Mouse (Mus musculus): ENCODE data around the gene Fyco1. TPM values are rescaled to one million over a fixed set of nuclear protein-coding genes. Genes with fewer than 3 reads are reported as not detected.
"Not testable (repeated sequence)": the region's sequence is repeated elsewhere in the genome, so short reads cannot be mapped to it uniquely, and the experiment has no call there.

The Fyco1 gene
- total RNA-seq, 2 experiments from 2014 or later, result 12.6 to 21.4 TPM

- ATAC-seq (replicated peaks; ENCODE audit: low FRiP score, poor library complexity, severe bottlenecking), result no peak
These were observed 93.5 kb downstream of the Fyco1 start for GRCm38 (mm10) chr9:123758156-123758555.

GRCm38 (mm10) chr9:123757326-123757725 is 94.4 kb downstream of the Fyco1 start:
- no peak for ATAC-seq (replicated peaks; ENCODE audit: low FRiP score, poor library complexity, severe bottlenecking)

GRCm38 (mm10) chr9:123756752-123757151 is 94.9 kb downstream of the Fyco1 start:
- no peak for ATAC-seq (replicated peaks; ENCODE audit: low FRiP score, poor library complexity, severe bottlenecking)

- ATAC-seq (replicated peaks; ENCODE audit: low FRiP score, poor library complexity, severe bottlenecking), result no peak
These were observed 97.4 kb downstream of the Fyco1 start for GRCm38 (mm10) chr9:123754333-123754732.

GRCm38 (mm10) chr9:123749687-123750086 is 102.0 kb downstream of the Fyco1 start:
- not testable (repeated sequence) for ATAC-seq (replicated peaks; ENCODE audit: low FRiP score, poor library complexity, severe bottlenecking)

- ATAC-seq (replicated peaks; ENCODE audit: low FRiP score, poor library complexity, severe bottlenecking), result no peak
These were observed 110.9 kb downstream of the Fyco1 start for GRCm38 (mm10) chr9:123740799-123741198.

Other genes with a start within 250 kb of the Fyco1 start
- gene Slc6a20b, start 219.3 kb downstream of the Fyco1 start, total RNA-seq (2015; ENCODE audit: low replicate concordance), result 2.5 and 7.1 TPM in 2 replicates
- 3.4 and 5.1 TPM in 2 replicates for gene Slc6a20b, start 219.3 kb downstream of the Fyco1 start, total RNA-seq (2017; ENCODE audit: low replicate concordance)
- gene Ccr9, start 173.5 kb downstream of the Fyco1 start, total RNA-seq (2015; ENCODE audit: low replicate concordance), result 2.9 and 5.0 TPM in 2 replicates
- 1.0 and 1.4 TPM in 2 replicates for gene Ccr9, start 173.5 kb downstream of the Fyco1 start, total RNA-seq (2017; ENCODE audit: low replicate concordance)
- 133 and 154 TPM in 2 replicates for gene Slc6a20a, start 173.0 kb downstream of the Fyco1 start, total RNA-seq (2015; ENCODE audit: low replicate concordance)
- gene Slc6a20a, start 173.0 kb downstream of the Fyco1 start, total RNA-seq (2017; ENCODE audit: low replicate concordance), result 73.2 and 116 TPM in 2 replicates
- gene Lztfl1, start 134.2 kb downstream of the Fyco1 start, total RNA-seq (2015; ENCODE audit: low replicate concordance), result 18.0 and 35.3 TPM in 2 replicates
- 15.4 and 21.2 TPM in 2 replicates for gene Lztfl1, start 134.2 kb downstream of the Fyco1 start, total RNA-seq (2017; ENCODE audit: low replicate concordance)
- gene Cxcr6, start 45.4 kb downstream of the Fyco1 start, total RNA-seq (2015; ENCODE audit: low replicate concordance), result 3.6 and 5.9 TPM in 2 replicates
- 0.64 TPM in 1 of 2 replicates, not detected in the other for gene Cxcr6, start 45.4 kb downstream of the Fyco1 start, total RNA-seq (2017; ENCODE audit: low replicate concordance)
- 0.84 TPM in 1 of 2 replicates, not detected in the other for gene Xcr1, start 10.1 kb upstream of the Fyco1 start, total RNA-seq (2015; ENCODE audit: low replicate concordance)
- not detected in 2 replicates for gene Xcr1, start 10.1 kb upstream of the Fyco1 start, total RNA-seq (2017; ENCODE audit: low replicate concordance)
- 7.1 and 24.9 TPM in 2 replicates for gene Ccr1, start 116.8 kb upstream of the Fyco1 start, total RNA-seq (2015; ENCODE audit: low replicate concordance)
- gene Ccr1, start 116.8 kb upstream of the Fyco1 start, total RNA-seq (2017; ENCODE audit: low replicate concordance), result 2.6 and 9.9 TPM in 2 replicates
- 6.7 TPM in 1 of 2 replicates, not detected in the other for gene Ccr1l1, start 126.5 kb upstream of the Fyco1 start, total RNA-seq (2015; ENCODE audit: low replicate concordance)
- gene Ccr1l1, start 126.5 kb upstream of the Fyco1 start, total RNA-seq (2017; ENCODE audit: low replicate concordance), result 1.0 TPM in 1 of 2 replicates, not detected in the other
- 21.4 and 26.3 TPM in 2 replicates for gene Ccr3, start 170.1 kb upstream of the Fyco1 start, total RNA-seq (2015; ENCODE audit: low replicate concordance)
- gene Ccr3, start 170.1 kb upstream of the Fyco1 start, total RNA-seq (2017; ENCODE audit: low replicate concordance), result 14.7 and 15.8 TPM in 2 replicates